Mouse (Mus musculus) heart, adult 9 months (tissue): ENCODE results near the gene H60c.
"Not testable (repeated sequence)": the region's sequence is repeated elsewhere in the genome, so short reads cannot be mapped to it uniquely, and the experiment has no call there.

Source experiments
- DNase-seq, 2 experiments: peaks; one replicate each; pipeline ENCODE4 v3.0.0; 2022; ENCODE audit warnings: low spot score in 2 of 2

Gene H60c

GRCm38 (mm10) chr10:3267671-3268070, at the start of gene H60c:
Gene H60c, minus strand, starts transcription at chr10:3267771.
- DNase-seq, result no peak

GRCm38 (mm10) chr10:3308821-3309206, 41.2 kb upstream of the H60c start:
- DNase-seq, result no peak

GRCm38 (mm10) chr10:3308180-3308820, 40.7 kb upstream of the H60c start:
- DNase-seq, result no peak

GRCm38 (mm10) chr10:3307752-3308151, 40.2 kb upstream of the H60c start:
- DNase-seq, result peak in 1 of 2 experiments; percentile 2

- DNase-seq, result no peak
Measured at GRCm38 (mm10) chr10:3293969-3294368, 26.4 kb upstream of the H60c start.

- DNase-seq, result no peak
Measured at GRCm38 (mm10) chr10:3281047-3281446, 13.5 kb upstream of the H60c start.

- DNase-seq, result no peak
Measured at GRCm38 (mm10) chr10:3274065-3274464, 6.5 kb upstream of the H60c start.

GRCm38 (mm10) chr10:3271036-3271435, 3.5 kb upstream of the H60c start:
- no peak for DNase-seq

- DNase-seq, result no peak
Measured at GRCm38 (mm10) chr10:3266729-3267128, 842 bp downstream of the H60c start.

- DNase-seq, result no peak
Measured at GRCm38 (mm10) chr10:3262784-3263183, 4.8 kb downstream of the H60c start.

GRCm38 (mm10) chr10:3257391-3257790, 10.2 kb downstream of the H60c start:
- no peak for DNase-seq

- not testable (repeated sequence) for DNase-seq
Measured at GRCm38 (mm10) chr10:3238436-3238835, 29.1 kb downstream of the H60c start.

- peak; percentile 14 for DNase-seq
Measured at GRCm38 (mm10) chr10:3236638-3237270, 30.8 kb downstream of the H60c start.

GRCm38 (mm10) chr10:3228447-3229195, 39.0 kb downstream of the H60c start:
- DNase-seq, result no peak
